Comparison of ENCODE assay signal across 24 mouse cellular contexts in genomic region chr7:103815085-103815484, GRCm38 (mm10). TPM values are rescaled to one million over a fixed set of nuclear protein-coding genes. Genes with fewer than 3 reads are reported as not detected.
"Had no signal": no experiment of that assay in that cellular context is flagged by ENCODE, and none has a peak within 500 bp of the region (broad histone marks: within the 10 kb centered on the region; RNA-seq: fewer than 3 reads in every experiment).

No protein-coding gene starts in this region.

RNA-seq across cellular contexts. Expression of gene Olfr67, which starts 23.5 kb away (rescaled TPM):
- total RNA-seq: layer of hippocampus, adult 2 months; layer of hippocampus, postnatal 25 days; left cerebral cortex, adult 18-20 months; left cerebral cortex, postnatal 25 days; megakaryocyte progenitor cell, adult 5-6 weeks; megakaryocyte-erythroid progenitor cell, adult 5-6 weeks; midbrain, postnatal 0 days had no signal
- polyA plus RNA-seq: kidney, adult 2 months; kidney, embryonic 14.5 days; kidney, postnatal 0 days; large intestine, adult 2 months; limb, embryonic 10.5 days; limb, embryonic 13.5 days; lung, adult 2 months; lung, embryonic 16.5 days; midbrain, embryonic 11.5 days; midbrain, embryonic 14.5 days; midbrain, postnatal 0 days; neural tube, embryonic 11.5 days; neural tube, embryonic 14.5 days; small intestine, adult 2 months; spleen, adult 2 months; stomach, embryonic 14.5 days; stomach, postnatal 0 days; thymus, adult 2 months had no signal

RNA-seq across cellular contexts. Expression of gene Hbb-bh2, which starts 25.2 kb away (rescaled TPM):
- total RNA-seq: layer of hippocampus, adult 2 months; layer of hippocampus, postnatal 25 days; left cerebral cortex, adult 18-20 months; left cerebral cortex, postnatal 25 days; megakaryocyte progenitor cell, adult 5-6 weeks; megakaryocyte-erythroid progenitor cell, adult 5-6 weeks; midbrain, postnatal 0 days had no signal
- polyA plus RNA-seq: kidney, adult 2 months; kidney, embryonic 14.5 days; kidney, postnatal 0 days; large intestine, adult 2 months; limb, embryonic 10.5 days; limb, embryonic 13.5 days; lung, adult 2 months; lung, embryonic 16.5 days; midbrain, embryonic 11.5 days; midbrain, embryonic 14.5 days; midbrain, postnatal 0 days; neural tube, embryonic 11.5 days; neural tube, embryonic 14.5 days; small intestine, adult 2 months; spleen, adult 2 months; stomach, embryonic 14.5 days; stomach, postnatal 0 days; thymus, adult 2 months had no signal

RNA-seq across cellular contexts. Expression of gene Hbb-bh1, which starts 27.9 kb away (rescaled TPM):
- total RNA-seq: layer of hippocampus, adult 2 months; layer of hippocampus, postnatal 25 days; left cerebral cortex, adult 18-20 months; left cerebral cortex, postnatal 25 days; megakaryocyte progenitor cell, adult 5-6 weeks; megakaryocyte-erythroid progenitor cell, adult 5-6 weeks; midbrain, postnatal 0 days had no signal
- polyA plus RNA-seq: kidney, adult 2 months; kidney, postnatal 0 days; large intestine, adult 2 months; lung, adult 2 months; midbrain, postnatal 0 days; small intestine, adult 2 months; stomach, postnatal 0 days had no signal
